In the genomic region with DNA sequence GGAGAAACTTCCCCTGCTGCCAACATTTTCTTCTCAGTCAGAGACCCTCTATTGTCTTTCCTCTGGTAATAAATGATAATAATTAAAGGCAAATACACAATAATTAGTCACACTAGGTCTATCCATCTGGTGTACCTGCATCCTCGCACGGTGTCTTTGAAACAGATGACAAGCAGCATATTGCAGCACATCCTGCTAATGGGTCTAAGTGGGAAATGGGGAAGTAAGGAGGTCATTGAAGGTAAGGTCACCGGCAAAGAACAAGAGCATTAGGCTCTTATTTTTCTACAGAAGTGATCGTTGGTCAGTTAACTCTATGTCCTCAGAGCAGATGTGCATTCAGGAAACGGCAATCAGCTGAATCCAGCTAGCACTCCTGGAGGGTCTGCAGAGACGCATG, we compare ENCODE assay signal across 19 mouse cellular contexts.
A peak's percentile ranks its signal among the peaks of the same experiment; 100 is the strongest.
DNase-seq lines count a peak whose midpoint lies in the region; ATAC-seq lines count a peak whose summit lies in the region.
"Had no signal": no experiment of that assay in that cellular context is flagged by ENCODE, and none has a peak within 500 bp of the region (broad histone marks: within the 10 kb centered on the region; RNA-seq: fewer than 3 reads in every experiment).

No protein-coding gene starts in this region.

- H3K4me3 ChIP-seq in forebrain, embryonic 16.5 days (replicated peaks; ENCODE audit: low read length), result no peak overlapping the region

- 82% methylated on average over 6 of the region's 6 CpGs for WGBS in forebrain, embryonic 16.5 days

- no peak overlapping the region for H3K9ac ChIP-seq in forebrain, embryonic 16.5 days (replicated peaks; ENCODE audit: low read depth, low read length)

- H3K9me3 ChIP-seq in forebrain, embryonic 16.5 days (ENCODE audit: control insufficient read depth, low read length), result no peaks in the 10 kb centered on the region

- H3K27ac ChIP-seq in forebrain, embryonic 16.5 days (ENCODE audit: low read length), result no peak overlapping the region

- H3K36me3 ChIP-seq in forebrain, embryonic 16.5 days (ENCODE audit: control insufficient read depth, insufficient read depth), result no peaks in the 10 kb centered on the region
- H3K36me3 ChIP-seq: G1E had no signal

- no peak overlapping the region for H3K4me2 ChIP-seq in forebrain, embryonic 16.5 days (ENCODE audit: low read length)

- no peak for DNase-seq in cerebellum, postnatal 10 days
- DNase-seq: adrenal gland, adult 2 months; adrenal gland, adult 8-10 months; adrenal gland, postnatal 10 days; adrenal gland, postnatal 14 days; adrenal gland, postnatal 25 days; adrenal gland, postnatal 36 days; B cell, adult 2 months; cerebellum, adult 11 months; cerebellum, adult 11-12 months; cerebellum, adult 18-20 months had no signal

- no peaks in the 10 kb centered on the region for H3K27me3 ChIP-seq in forebrain, embryonic 16.5 days (replicated peaks; ENCODE audit: control insufficient read depth, insufficient read depth, low read length)
- H3K27me3 ChIP-seq: CH12.LX, Patski had no signal

- peak; percentile 83 for ATAC-seq in megakaryocyte, adult 5-6 weeks (ENCODE audit: poor library complexity, severe bottlenecking)
- ATAC-seq in neutrophil, adult 5-6 weeks (ENCODE audit: extremely low read depth, insufficient number of reproducible peaks, low FRiP score, poor library complexity, severe bottlenecking), result peak; percentile 64; the same call in 1 of the 2 replicates
- no peak for ATAC-seq in forebrain, embryonic 16.5 days
- ATAC-seq: activated CD4-positive, CD25-positive, alpha-beta regulatory T cell, adult 4 months; CD4-positive, CD25-positive, alpha-beta regulatory T cell, adult 4 months; Patski had no signal

- H3K4me1 ChIP-seq in forebrain, embryonic 16.5 days (replicated peaks; ENCODE audit: control insufficient read depth, insufficient read depth, low read length), result no peaks in the 10 kb centered on the region
